Mouse (Mus musculus) lung, postnatal 25 days (tissue): Measurements from ENCODE around the gene Rtn4rl1.

Source experiments
- DNase-seq: peaks from one replicate; pipeline ENCODE4 v3.0.0; 2022; ENCODE audit warnings: low spot score

Rtn4rl1 gene

DNA sequence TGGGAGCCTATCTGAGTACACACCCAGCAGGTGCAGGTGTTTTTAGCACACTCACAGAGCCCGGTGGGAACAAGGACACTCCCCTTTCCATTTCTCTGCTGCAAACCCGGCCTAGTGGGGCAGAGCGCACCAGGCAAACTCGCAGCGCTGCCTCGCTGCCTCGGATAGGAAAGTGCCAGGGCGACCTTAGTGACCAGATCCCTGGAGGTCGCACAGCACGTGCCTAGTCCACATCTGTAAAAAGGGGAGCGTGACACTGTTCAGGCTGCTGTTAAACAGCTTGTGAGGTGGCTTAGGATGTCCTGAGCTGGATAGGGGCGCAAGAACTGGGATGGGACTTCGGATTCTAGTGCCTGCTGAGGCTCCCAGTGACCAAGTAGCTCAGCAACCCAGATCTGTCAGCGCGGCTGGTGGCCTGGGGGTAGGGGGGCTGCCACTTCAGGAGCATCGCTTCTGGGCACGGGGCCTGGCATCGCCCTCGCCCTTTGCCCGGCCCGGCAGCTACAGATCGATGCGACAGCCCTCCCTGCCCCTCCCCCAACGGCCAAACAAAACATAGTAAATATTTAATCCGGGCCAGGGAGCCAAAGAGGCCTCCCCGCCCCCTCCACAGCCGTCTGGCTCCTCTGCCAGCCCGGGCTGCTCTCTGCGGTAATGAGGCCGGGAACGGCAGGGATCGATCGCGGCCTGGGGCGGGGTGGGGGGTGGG is 19.9 kb downstream of the Rtn4rl1 start:
- peak; percentile 63 for DNase-seq

DNA sequence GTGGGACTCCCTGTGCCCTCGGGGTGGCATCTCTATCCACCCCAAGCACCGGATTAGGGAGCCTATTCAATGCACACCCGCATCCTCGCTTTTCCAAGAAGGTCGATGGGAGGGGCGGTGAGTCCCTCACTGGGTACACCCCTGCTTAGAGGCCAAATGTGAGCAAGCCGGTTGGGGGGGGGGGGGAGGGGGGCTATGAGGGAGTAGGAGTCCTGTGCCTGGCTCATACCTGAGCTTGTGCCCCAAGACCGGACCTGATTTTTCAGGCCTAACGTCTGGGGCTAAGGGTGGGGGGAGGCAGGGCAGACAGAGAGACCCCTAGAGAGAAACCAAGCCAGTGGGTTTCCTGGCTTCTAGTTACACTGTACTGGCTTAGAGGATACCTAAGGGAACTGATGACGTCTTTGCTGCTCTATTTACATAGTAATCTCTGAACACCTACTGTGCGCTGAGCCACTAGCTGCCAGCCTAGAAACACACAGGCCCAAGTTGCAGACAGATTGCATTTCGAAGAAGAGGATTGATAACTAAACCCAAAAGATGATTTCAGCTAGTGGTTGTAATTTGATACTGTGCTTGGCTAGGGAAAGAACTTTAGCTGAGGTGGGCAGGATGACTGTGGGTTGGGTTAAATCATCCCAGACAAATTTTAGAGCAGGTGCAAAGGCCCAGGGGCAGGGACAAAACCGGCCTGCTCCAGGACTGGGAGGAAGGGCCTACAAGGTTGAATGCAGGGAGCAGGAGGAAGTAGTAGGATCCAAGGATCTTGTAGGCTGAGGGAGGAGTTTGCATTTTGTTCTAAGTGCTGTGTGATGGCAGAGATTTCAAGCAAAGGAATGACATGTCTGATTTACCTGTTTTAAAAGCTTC is 20.7 kb downstream of the Rtn4rl1 start:
- no peak for DNase-seq

DNA sequence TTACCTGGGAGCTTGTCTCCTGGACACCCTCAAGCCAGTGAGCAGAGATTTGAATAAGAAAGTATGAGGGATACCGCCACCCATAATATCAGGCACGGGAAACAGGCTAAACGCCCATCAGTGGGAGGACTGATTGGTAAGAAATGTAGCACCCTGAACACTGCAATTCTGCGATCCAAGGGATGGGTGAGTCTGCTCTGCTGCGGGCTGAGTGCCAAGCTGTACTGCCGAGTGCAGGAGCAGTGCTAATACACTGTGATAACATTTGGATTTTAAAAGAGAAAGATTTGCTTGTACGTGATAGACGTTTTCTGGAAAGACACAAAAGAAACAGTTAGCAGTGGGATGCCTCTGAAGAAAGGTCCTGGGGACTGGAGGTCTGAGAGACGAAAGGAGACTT is 26.5 kb downstream of the Rtn4rl1 start:
- no peak for DNase-seq

DNA sequence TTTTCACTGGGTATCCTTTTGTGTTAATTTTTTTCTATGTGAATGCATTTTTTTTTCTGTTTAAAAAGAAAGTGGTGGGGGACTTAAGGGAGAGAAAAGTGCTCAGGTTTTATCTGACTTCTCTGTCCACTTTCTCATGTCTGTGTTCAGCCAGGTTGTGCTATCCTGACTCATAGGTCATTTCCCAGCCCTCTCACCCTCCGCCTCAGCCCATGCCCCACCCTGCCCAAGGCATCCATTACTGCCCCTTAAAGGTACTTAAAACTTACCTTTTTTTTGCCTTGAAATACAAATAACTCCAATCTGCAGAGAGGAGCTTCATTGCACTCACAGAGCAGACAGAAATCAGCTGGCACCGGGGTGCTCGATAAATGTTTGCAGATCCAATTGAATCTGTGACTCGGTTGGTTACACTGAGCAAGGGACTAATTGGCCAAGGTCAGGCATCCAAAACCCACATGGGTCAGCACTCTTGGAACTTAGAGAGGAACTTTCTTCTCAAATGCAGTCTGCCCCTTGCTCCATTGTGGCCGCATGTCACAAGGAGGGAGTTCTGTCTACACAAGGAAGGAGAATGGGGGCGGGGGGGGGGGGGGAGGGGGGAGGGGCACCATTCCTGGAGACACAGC is 27.0 kb downstream of the Rtn4rl1 start:
- no peak for DNase-seq

DNA sequence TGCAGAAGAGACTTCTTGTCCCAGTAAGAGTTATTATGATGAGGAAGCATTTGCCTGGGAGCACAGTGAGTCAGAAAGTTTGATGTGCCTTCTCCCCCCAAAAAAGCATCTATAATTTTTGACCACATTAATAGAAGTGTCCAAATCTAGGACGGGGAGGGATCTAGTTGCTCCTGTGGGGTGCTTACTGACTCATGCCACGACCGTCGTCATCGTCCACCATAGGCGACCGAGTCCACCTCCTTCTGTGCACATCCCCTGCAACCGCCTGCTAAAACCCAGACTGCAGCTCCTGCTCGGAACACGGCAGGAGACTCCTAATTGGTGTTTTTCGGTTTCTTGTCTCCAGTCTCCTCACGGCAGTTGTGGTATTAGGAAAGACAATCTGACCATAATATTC is 30.5 kb downstream of the Rtn4rl1 start:
- DNase-seq, result no peak

DNA sequence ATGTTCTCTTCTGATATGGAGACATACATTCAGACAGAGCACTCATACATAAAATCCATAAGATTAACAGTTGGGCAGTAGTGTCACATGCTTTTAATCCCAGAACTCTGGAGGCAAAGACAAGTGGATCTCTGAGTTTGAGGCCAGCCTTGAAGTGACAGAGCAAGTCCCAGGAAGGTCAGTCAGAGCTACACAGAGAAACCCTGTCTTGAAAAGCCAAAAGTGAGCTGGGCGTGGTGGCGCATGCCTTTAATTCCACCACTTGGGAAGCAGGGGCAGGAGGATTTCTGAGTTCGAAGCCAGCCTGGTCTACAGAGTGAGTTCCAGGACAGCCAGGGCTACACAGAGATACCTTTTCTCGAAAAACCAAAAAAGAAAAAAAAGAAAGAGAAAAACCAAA is 31.3 kb downstream of the Rtn4rl1 start:
- no peak for DNase-seq

DNA sequence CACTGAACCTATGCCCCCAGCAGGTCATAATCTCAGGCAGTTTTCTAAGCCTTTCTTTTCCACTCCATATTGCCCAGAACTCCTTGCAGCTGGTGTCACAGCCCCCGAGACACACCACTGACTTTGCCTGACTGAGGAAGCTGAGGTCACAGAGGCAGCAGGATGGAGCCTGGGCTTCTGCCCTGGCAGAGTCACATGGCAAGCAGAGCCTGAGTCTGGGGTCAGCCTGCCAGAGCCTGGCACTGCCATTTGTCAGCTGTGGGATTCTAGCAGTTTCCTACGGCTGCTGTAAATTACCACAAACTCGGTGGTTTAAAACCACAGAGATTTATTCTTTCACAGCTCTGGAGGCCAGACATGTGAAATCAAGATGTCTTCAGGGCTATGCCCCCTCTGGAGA is 34.0 kb downstream of the Rtn4rl1 start:
- no peak for DNase-seq

DNA sequence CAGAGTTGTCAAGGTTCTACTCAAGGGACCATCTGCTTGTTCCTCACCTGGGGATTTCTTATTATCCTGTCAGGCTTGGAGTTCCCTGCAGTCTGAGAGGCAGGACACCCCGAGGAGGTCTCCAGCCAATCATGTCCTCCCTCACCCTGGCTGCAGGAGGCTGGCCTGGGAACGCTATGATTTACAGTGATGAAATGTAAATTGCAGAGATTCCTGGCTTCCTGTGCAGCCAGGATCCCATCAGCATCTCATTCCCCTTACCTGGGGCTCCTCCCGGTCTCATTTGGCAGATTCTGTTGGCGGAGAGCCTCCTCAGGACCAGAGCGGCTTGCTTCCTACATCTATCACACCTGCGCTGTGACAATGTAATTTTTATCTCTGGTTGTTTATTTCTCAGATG is 35.7 kb downstream of the Rtn4rl1 start:
- DNase-seq, result no peak

DNA sequence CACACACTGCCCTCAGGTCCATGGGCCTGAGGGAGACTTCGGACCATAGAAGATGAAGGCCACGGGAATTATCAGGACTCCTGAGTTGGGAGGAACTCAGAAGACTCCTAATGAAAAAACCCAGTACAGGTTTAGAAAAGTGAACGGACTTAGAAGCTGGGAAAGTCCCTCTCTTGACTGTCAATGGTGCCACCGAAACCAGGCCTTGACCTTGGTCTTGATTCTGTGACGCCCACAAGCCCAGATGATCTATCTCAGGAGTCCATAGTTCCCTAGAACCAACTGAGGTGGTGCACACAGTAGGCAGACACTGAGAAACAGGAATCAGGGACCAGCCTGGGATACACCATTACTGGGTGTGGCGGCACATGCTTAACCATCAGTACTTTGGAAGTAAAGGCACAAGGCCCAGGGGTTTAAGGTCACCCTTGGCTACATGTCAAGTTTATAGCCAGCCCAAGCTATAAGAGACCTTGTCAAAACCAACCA is 36.7 kb downstream of the Rtn4rl1 start:
- DNase-seq, result no peak

DNA sequence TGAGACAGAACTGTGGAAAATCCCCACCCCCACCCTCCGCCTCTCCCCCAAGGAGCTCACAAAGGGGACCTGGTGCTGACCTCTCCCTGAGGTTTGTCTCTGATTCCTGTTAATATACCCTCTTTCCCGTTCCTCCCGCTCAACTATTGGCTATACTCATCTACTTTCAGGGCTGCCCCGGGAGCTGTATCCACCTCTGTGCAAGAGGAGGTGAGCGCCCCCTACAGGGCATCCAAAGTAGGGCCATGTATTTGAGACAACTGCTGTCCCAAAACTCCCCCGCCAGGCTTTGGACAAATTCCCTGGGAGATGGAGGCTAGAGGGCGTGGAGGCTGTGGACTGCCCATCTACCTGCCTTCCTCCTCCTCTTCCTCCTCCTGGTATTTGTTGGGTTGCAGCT is 38.2 kb downstream of the Rtn4rl1 start:
- peak; percentile 76 for DNase-seq

DNA sequence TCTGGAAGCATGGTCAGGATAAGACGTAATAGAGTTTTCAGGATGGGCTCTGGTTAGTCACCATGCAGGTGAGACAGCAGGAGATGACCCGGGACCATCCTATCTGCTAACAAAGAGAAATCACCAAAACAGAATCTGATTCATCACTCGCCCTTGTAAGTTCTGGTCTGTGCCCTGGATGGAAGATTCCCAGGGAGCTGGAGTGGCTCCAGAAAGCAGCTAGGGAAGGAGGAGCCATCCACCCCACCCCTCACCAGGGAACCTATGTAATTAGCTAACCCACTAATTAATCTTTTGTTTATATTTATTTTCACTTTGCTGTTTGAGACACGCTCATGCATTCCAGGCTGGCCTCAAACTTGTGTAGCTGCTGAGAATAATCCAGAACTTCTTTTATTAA is 38.9 kb downstream of the Rtn4rl1 start:
- no peak for DNase-seq

DNA sequence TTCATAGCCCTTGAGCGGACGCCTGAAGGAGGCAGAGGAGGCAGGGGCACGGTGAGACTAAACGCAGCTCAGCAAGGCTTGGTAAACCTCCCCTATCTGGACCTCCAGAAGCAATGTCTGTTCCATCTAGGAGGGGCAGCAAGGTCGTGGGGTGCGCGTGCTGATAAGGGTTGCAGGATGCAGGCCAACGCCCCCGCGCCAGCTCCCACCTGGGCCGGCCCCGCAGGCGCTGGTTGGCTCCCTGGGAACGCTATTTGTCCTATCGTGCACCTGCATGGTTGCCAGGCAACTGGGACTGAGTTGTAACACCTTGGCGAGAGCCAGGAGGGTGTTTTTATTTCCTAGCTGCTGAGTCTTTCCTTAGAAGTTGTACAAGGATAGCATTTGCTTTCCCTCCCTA is 41.2 kb downstream of the Rtn4rl1 start:
- DNase-seq, result peak; percentile 50

DNA sequence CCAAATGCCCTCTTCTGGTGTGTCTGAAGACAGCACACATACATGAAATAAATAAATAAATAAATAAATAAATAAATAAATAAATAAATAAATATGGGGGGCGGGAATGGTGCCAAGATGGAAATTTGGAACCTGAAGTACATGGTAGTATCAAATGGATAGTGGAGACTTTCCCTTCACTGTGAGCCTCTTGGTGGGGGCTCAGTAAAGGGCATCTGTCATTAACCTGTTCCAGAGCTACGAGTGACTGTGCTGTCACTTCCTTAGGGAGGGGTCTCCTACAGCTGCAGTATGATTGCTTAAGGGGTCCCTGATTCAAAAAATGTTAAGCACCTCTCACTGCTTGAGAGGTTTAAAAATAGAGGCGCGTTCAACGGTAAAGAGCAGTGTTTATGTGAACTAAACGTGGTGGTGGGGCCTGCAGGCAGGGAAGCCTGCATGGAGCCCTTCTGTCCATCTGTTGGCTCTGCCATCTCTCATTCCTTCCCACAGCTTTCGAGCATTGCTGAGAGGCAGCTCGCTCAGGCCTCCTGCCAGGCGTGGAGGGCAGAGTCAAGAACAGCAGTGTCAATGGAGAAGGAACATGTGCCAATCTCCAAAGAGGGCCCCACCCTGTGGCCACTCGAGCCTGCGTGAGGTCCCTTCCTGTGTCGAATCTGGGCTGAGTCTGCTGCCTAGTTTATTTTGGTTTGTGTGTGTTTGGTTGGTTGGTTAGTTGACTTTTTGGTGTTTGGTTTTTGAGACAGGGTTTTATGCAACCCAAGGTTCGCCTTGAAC is 46.8 kb downstream of the Rtn4rl1 start:
- peak; percentile 88 for DNase-seq

DNA sequence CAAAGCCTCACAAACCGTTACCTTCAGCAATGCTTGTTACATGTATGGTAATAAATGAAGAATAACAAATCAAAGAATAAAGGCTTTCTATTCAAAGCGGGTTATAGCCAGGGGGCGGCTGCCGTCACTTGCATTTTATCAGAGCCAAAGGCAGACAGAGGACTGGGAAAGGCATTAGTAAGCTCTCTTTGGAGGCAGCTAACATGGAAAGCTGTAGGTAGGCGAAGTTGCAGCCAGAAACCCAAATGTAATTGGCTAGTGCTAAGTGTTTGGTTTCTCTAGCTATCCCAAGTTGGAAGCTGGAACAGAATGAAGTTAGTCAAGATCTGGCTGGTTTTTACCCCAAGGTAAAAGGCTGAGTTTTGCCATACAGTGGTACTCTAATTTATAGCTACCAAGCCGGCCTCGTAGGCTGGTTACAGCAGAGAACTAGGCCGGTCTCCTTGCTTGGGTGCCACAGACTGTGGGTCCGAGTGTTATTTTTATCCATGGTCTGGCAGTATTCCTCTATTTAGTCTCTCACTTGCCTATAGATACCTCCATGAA is 49.2 kb downstream of the Rtn4rl1 start:
- DNase-seq, result no peak

DNA sequence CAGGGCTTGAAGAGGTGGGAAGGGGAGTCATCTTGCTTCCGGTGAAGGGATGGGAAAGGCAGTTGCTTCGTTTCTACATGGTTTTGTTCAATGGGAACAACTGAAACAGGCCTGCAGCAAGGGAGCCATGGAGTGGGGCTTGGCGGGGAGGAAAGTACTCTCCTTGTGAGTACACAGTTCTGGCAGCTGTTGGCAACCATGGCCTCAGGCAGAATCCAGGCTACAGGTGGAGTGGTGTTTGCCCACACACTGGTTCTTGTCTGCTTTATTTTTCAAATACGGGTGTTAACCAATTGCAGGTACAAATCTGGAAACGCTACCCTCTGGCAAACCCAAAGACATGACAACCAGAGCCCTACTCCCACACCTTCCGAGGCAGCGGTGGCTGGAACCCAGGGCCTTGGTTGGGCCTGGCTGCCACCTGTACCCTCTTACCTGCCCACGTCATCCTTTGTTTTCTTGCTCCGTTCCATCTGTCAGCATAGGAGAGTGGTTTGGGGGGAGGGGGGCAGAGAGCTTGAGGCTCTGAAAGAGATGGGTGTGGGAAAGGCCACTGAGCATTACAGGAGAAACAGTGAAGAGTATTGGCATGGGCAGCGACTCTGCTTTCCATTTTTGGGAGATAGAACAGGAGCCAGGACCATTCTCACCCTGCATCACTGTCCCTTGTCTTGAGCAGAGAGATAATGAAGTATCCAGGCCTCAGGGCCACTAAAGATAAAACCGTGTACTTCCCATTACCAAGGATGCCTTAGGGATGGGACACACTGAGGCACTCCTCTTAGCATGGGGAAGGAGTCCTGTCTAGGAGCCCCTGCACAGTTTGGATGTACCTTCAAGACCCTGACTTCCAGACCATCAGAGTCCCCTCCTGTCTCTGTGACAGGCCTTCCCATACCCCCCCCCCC is 51.0 kb downstream of the Rtn4rl1 start:
- no peak for DNase-seq

DNA sequence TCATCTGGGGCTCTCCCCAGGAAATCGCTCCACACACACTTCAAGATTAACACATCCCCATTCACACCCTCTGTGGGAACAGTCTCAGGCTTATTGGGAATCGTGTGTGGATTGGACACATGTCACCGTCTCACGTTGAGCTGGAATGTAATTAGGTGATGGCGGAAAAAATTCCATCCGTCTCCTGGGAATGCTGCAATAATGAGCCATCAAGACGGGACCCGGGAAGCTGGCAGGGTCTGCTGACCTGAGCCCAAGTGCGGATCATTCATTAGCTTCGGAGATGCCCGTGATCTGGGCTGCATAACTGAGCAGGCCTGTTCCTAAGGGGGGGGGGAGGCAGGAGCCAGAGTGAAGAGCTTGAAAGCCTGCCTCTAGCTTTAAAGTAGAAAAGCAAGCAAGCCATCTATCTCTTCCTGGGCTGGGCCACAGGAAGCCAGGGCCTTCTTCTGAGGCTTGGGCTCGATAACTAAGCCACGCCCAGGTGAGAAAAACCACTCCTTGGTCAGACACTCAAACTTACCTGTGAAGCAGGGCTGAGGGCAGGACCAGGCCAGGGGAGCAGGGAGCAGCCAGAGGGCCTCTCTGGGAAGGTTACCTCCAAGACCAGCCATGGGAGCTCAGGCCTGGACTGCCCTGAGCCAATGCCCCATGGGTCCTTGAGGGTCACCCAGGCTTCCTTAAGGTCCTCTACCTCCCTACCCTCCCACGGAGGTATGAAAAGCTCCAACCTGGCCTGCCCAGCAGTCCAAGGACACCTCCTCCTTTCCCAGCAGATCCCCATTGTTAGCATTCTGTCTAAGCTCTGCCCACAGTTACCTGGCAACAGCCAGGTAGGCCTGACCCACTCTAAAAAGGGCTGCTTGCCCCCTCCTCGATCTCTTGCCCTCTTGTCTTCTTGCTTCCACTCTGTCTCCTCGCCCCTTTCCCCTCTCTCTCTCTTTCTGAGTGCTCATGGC is 52.1 kb downstream of the Rtn4rl1 start:
- peak; percentile 43 for DNase-seq

DNA sequence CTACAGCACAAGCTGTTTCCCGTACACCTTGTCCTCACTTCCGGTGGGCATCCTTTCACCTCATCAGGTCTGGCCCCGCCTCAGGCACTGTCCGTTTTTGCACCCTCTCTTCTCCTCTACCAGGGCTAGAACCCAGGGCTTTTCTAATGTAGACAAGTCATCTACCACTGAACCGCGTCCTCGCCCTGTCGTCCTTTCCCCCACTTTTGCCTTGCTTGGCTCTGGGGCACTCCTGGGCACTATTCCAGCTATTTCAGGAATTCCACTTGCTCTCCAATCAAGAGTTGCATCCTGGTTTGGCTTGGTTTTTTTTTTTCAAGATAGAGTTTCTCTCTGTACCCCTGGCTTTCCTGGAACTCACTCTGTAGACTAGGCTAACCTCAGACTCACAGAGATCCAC is 53.0 kb downstream of the Rtn4rl1 start:
- DNase-seq, result peak; percentile 79

DNA sequence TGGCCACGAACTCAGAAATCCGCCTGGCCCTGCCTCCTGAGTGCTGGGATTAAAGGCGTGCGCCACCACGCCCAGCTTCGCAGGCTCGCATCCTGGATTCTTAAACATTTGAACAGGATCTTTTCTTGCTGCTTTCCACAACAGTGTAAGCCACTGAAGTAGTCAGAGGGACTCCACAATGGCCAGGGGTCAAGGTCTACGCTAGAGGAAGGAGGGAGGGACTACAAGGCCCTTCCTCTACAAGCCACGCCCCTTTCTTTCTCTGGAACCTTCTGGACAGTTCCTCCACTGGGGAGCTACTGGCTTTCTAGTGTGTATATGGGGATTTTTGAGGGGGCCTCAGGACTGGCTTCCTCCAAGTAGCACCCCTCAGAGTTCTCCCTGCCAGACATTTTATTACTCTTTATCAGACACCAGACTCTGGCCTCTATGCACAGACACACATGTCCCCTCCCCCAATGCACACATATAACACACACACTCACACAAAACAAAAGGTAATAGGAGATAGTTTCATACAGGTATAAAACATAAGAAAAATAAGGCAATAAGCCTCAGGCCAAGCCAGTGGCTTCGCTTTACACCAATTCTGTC is 53.7 kb downstream of the Rtn4rl1 start:
- DNase-seq, result no peak

DNA sequence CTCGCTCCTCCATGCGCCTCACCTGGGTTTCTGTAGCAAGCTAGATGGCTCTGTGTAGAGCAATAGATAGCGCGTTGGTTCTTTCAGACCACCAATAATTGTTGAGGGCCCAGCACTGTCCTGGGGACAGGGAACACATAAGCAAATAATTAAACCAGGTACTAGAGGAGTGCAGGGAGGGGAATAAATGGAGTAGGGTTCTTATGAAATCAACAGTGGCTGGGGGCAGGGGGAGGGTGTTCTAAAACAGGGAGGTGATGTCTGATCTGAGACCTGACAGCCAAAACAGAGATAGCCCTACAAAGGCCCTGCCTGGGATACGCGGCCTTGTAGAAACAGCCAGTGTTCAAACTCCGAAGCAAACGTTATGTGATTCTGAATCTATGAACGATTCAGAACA is 56.0 kb downstream of the Rtn4rl1 start:
- no peak for DNase-seq
